Mouse (Mus musculus): ENCODE results near the gene Klhl31. TPM values are rescaled to one million over a fixed set of nuclear protein-coding genes. Genes with fewer than 3 reads are reported as not detected.

Klhl31 gene
- total and polyA plus RNA-seq, 2 experiments from 2014 or later: 0.05 to 0.11 TPM

GRCm38 (mm10) chr9:77630764-77631163, 5.5 kb upstream of the Klhl31 start:
- no peak for TF ChIP-seq CTCF (IDR thresholded peaks at IDR 0.05)
- DNase-seq (ENCODE audit: low spot score) (no peak), ATAC-seq (ENCODE audit: low FRiP score) (no peak)
- no peaks in the 10 kb centered on the region for H3K27me3 ChIP-seq (ENCODE audit: insufficient read depth, low read length)
- H3K4me2 ChIP-seq (ENCODE audit: low read depth, low read length, poor library complexity, severe bottlenecking): no peak overlapping the region
- H3K4me3 ChIP-seq (ENCODE audit: low read depth, low read length): no peak overlapping the region
- no peak overlapping the region for H3K27ac ChIP-seq (ENCODE audit: low read depth, low read length)
- H3K4me1 ChIP-seq (ENCODE audit: insufficient read depth, low read length): no peaks in the 10 kb centered on the region
- H3K9ac ChIP-seq (replicated peaks; ENCODE audit: low read length, poor library complexity, severe bottlenecking): no peak overlapping the region
- no peaks in the 10 kb centered on the region for H3K36me3 ChIP-seq (ENCODE audit: insufficient read depth, low read length)
- H3K9me3 ChIP-seq (ENCODE audit: low read length): no peaks in the 10 kb centered on the region
- 81% methylated on average over 7 of the region's 7 CpGs for WGBS

- no peaks in the 10 kb centered on the region for H3K4me1 ChIP-seq (ENCODE audit: insufficient read depth, low read length)
- no peak overlapping the region for H3K27ac ChIP-seq (ENCODE audit: low read depth, low read length)
- ATAC-seq (ENCODE audit: low FRiP score) (no peak), DNase-seq (ENCODE audit: low spot score) (no peak)
- no peak overlapping the region for H3K4me2 ChIP-seq (ENCODE audit: low read depth, low read length, poor library complexity, severe bottlenecking)
- H3K9me3 ChIP-seq (ENCODE audit: low read length): no peaks in the 10 kb centered on the region
- no peak for TF ChIP-seq CTCF (IDR thresholded peaks at IDR 0.05)
- 94% methylated on average over 3 of the region's 3 CpGs for WGBS
- no peak overlapping the region for H3K9ac ChIP-seq (replicated peaks; ENCODE audit: low read length, poor library complexity, severe bottlenecking)
- H3K4me3 ChIP-seq (ENCODE audit: low read depth, low read length): no peak overlapping the region
- H3K36me3 ChIP-seq (ENCODE audit: insufficient read depth, low read length): no peaks in the 10 kb centered on the region
- no peaks in the 10 kb centered on the region for H3K27me3 ChIP-seq (ENCODE audit: insufficient read depth, low read length)
Measured at GRCm38 (mm10) chr9:77632432-77632831, 3.9 kb upstream of the Klhl31 start.

- no peaks in the 10 kb centered on the region for H3K36me3 ChIP-seq (ENCODE audit: insufficient read depth, low read length)
- no peak overlapping the region for H3K4me3 ChIP-seq (ENCODE audit: low read depth, low read length)
- ATAC-seq (ENCODE audit: low FRiP score): no peak
- no peaks in the 10 kb centered on the region for H3K4me1 ChIP-seq (ENCODE audit: insufficient read depth, low read length)
- no peak overlapping the region for H3K9ac ChIP-seq (replicated peaks; ENCODE audit: low read length, poor library complexity, severe bottlenecking)
- DNase-seq (ENCODE audit: low spot score): no peak
- H3K27me3 ChIP-seq (ENCODE audit: insufficient read depth, low read length): no peaks in the 10 kb centered on the region
- no peak overlapping the region for H3K27ac ChIP-seq (ENCODE audit: low read depth, low read length)
- 92% methylated on average over 5 of the region's 5 CpGs for WGBS
- H3K4me2 ChIP-seq (ENCODE audit: low read depth, low read length, poor library complexity, severe bottlenecking): no peak overlapping the region
- H3K9me3 ChIP-seq (ENCODE audit: low read length): no peaks in the 10 kb centered on the region
- no peak for TF ChIP-seq CTCF (IDR thresholded peaks at IDR 0.05)
Measured at GRCm38 (mm10) chr9:77636003-77636402, 297 bp upstream of the Klhl31 start.

GRCm38 (mm10) chr9:77637357-77637756, 1.1 kb downstream of the Klhl31 start:
- Histone ChIP-seq H3K4me2 (ENCODE audit: low read depth, low read length, poor library complexity, severe bottlenecking) (no peak overlapping the region), H3K36me3 (ENCODE audit: insufficient read depth, low read length) (no peaks in the 10 kb centered on the region), H3K9me3 (ENCODE audit: low read length) (no peaks in the 10 kb centered on the region), H3K4me1 (ENCODE audit: insufficient read depth, low read length) (no peaks in the 10 kb centered on the region), H3K27me3 (ENCODE audit: insufficient read depth, low read length) (no peaks in the 10 kb centered on the region), H3K27ac (ENCODE audit: low read depth, low read length) (no peak overlapping the region), H3K4me3 (ENCODE audit: low read depth, low read length) (no peak overlapping the region), H3K9ac (replicated peaks; ENCODE audit: low read length, poor library complexity, severe bottlenecking) (no peak overlapping the region)
- TF ChIP-seq CTCF (IDR thresholded peaks at IDR 0.05): no peak
- ATAC-seq (ENCODE audit: low FRiP score): no peak
- WGBS: 86% methylated on average over 10 of the region's 10 CpGs
- no peak for DNase-seq (ENCODE audit: low spot score)

GRCm38 (mm10) chr9:77645176-77645575, 8.9 kb downstream of the Klhl31 start:
- H3K4me1 ChIP-seq (ENCODE audit: insufficient read depth, low read length): no peaks in the 10 kb centered on the region
- no peak for ATAC-seq (ENCODE audit: low FRiP score)
- no peaks in the 10 kb centered on the region for H3K9me3 ChIP-seq (ENCODE audit: low read length)
- no peak for TF ChIP-seq CTCF (IDR thresholded peaks at IDR 0.05)
- H3K36me3 ChIP-seq (ENCODE audit: insufficient read depth, low read length): no peaks in the 10 kb centered on the region
- no peak overlapping the region for H3K4me2 ChIP-seq (ENCODE audit: low read depth, low read length, poor library complexity, severe bottlenecking)
- H3K27ac ChIP-seq (ENCODE audit: low read depth, low read length): no peak overlapping the region
- H3K4me3 ChIP-seq (ENCODE audit: low read depth, low read length): no peak overlapping the region
- H3K27me3 ChIP-seq (ENCODE audit: insufficient read depth, low read length): no peaks in the 10 kb centered on the region
- DNase-seq (ENCODE audit: low spot score): peak; percentile 3
- no peak overlapping the region for H3K9ac ChIP-seq (replicated peaks; ENCODE audit: low read length, poor library complexity, severe bottlenecking)
- WGBS: 62% methylated on average over 2 of the region's 2 CpGs

GRCm38 (mm10) chr9:77651847-77652246, 15.5 kb downstream of the Klhl31 start:
- 74% methylated on average over 7 of the region's 7 CpGs for WGBS
- no peak overlapping the region for H3K4me2 ChIP-seq (ENCODE audit: low read depth, low read length, poor library complexity, severe bottlenecking)
- no peak overlapping the region for H3K4me3 ChIP-seq (ENCODE audit: low read depth, low read length)
- no peaks in the 10 kb centered on the region for H3K27me3 ChIP-seq (ENCODE audit: insufficient read depth, low read length)
- TF ChIP-seq CTCF (IDR thresholded peaks at IDR 0.05): no peak
- no peak for DNase-seq (ENCODE audit: low spot score)
- H3K27ac ChIP-seq (ENCODE audit: low read depth, low read length): no peak overlapping the region
- H3K36me3 ChIP-seq (ENCODE audit: insufficient read depth, low read length): no peaks in the 10 kb centered on the region
- no peak overlapping the region for H3K9ac ChIP-seq (replicated peaks; ENCODE audit: low read length, poor library complexity, severe bottlenecking)
- H3K4me1 ChIP-seq (ENCODE audit: insufficient read depth, low read length): no peaks in the 10 kb centered on the region
- no peak for ATAC-seq (ENCODE audit: low FRiP score)
- H3K9me3 ChIP-seq (ENCODE audit: low read length): no peaks in the 10 kb centered on the region

All from midbrain, postnatal 0 days (tissue).